Mouse (Mus musculus): ENCODE measurements at regions not wholly inside any gene's neighbourhood (a gene's known extent, or its start where the extent isn't known, plus 50 kb on each side); places are given as distances from the start of the nearest gene placed in this dataset.

DNA sequence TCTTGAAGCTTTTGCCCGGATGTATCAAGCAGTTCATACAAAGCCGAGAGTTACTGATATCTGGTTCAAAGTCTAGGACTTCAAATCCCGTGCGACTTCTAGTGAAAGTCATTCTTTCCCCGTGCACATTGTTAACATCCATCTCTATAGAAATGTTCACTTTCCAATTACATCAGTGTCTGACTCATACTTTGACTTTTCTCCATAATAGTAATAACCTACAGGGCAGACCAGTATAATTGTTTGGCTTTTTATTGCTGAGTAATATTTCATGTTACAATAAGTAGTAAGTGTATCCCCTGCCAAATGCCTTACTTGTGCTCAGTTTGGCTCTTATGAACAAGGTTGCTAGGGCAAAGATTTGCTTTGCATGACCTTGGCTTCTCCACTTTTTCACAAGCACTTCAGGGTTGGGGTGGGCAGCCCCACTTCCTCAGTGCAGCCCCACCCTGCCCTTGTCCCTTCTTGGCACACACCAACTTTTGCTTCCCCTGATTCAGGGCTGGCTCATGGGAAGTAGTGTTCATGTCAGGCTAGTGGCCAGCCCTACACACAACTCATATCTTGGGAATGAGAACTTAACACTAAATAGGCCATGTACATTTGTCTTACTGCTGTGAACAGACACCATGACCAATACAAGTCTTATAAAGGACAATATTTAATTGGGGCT lies 229.7 kb downstream of the Ktn1 start:
- TF ChIP-seq ZC3H11A (IDR thresholded peaks at IDR 0.05; ENCODE audit: borderline replicate concordance, low read depth, low read length) (no peak), HCFC1 (IDR thresholded peaks at IDR 0.05; ENCODE audit: borderline replicate concordance, insufficient read depth, low read length) (no peak), MAFK (IDR thresholded peaks at IDR 0.05; ENCODE audit: insufficient read depth, low read depth, low read length) (no peak), CHD2 (IDR thresholded peaks at IDR 0.05; ENCODE audit: low read depth, low read length) (no peak), ZNF384 (IDR thresholded peaks at IDR 0.05; ENCODE audit: low read depth, low read length) (no peak)

Data from ES-E14 (cell line).